Mouse (Mus musculus) thymus, postnatal 4 days (tissue): Measurements from ENCODE around the gene Gnl3l.

Experiments used
- DNase-seq: peaks from one replicate; pipeline ENCODE4 v3.0.0; 2021

The Gnl3l gene

DNA sequence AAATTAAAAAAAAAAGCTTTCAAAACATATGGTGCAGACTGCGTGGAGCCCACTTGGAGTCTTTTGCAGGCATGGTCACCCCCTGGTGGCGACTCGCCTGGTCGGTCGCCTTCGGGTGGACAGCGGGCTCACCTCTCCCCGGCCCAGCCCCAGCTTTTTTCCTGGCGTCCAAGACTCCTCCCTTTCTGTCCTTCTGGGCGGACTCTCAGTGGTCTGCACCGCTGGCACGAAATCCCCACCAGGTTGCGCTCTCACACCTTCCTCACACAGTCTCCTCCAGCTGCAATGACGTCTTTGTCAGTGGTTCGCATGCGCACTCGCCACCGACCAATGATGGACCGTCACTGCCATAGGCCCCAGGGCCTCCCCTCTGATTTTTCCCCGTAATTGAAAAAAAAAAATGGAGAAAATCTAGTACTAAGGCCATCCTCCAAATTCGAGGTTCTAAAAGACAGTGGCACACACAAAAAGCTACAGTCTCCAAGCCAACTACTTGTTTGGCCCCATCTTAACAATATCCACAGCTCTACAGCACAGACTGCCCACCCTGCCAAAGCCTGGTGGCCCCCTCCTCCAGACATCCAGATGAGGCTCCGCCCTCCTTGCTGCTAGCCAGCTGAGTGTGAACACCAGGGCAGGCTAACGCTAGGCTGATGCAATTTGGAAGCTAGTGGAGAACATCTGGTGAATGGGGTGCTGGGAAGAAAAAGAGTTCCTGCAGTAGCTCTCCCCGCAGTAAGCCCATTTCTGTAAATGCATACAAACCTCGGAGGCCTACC lies 60.4 kb downstream of the Gnl3l start:
- DNase-seq = peak; percentile 71

DNA sequence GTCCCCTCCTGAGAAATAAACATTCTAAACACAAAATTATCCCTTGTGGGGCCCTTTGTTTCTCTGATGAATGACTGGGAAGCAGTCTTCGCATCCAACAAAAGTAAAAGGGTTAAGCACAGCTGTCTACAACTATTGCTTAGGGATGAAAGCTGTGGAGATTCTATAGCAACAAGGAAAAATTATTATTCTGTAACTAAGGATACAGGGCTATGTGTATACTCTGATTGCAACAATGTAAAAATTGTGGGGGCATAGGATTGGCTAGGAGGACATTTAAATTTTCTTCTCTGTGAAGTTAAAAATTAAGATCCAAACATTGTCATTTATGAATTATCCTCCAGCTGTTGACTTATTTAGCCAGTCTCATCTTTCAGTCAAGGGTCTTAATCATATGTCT lies 61.1 kb downstream of the Gnl3l start:
- DNase-seq = no peak

DNA sequence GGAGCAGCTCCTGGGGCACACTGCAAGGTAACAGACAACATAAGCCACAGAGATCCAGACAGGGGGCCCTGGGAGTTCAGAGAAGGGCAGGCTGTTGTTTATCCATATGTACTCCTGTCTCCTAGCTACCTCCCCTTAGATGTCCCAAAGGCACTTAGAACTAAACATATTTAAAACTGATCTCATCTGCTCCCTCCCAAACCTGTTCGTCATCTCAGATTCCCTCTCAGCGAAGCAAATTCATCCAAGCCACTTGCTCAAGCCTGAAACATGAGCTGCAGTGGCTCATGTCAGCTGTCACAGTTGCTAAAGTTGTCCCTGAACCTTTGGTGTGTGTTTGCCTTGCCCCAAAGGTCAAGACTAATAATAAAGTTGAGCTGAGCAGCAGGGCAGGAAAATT lies 61.7 kb downstream of the Gnl3l start:
- no peak for DNase-seq

DNA sequence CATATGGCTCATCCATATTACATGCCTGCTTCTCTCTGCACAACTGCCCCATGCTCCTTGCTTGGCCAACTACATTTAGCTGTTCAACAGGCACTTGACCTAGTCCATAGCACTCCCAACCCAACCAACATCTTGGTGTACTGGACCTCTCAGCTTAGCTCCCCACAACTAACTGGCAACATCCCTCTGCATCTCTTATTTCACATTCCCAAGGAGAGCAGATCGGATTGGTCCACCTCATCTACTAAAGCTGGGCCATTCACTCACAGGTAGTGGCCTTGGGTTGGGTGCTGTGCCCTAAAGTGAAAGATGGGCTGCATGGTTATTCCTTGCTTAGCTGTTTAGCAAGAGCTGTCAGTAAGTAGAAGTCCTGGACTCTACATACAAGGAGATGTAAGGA lies 62.4 kb downstream of the Gnl3l start:
- DNase-seq = no peak
